Mouse (Mus musculus): ENCODE measurements around the gene Fer1l5. TPM values are rescaled to one million over a fixed set of nuclear protein-coding genes. Genes with fewer than 3 reads are reported as not detected.
A peak's percentile ranks its signal among the peaks of the same experiment; 100 is the strongest.

Fer1l5 gene
- polyA plus RNA-seq, 1 experiment from 2014 or later = 0.64 TPM

DNA sequence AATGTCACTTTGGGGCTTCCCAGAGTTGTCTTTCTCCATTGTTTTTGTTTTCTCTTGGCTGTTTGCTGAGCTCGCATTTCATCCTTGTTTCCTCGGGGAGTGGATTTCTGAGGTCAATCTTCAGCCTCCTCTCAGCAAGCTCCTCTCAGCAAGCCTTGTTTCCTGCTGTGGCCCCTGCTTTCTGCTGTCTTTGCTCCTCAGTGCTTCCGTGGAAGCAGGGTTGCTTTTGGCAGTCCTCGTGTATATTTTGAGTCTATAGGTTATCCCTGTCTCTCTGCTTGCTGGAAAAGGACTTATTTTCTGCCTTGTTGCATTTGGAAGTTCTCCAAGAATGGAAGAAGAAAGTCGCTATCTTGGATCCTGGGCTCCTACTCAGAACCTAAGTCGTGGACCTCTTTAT lies 24.9 kb downstream of the Fer1l5 start:
- ATAC-seq (ENCODE audit: low read depth) (no peak), DNase-seq (ENCODE audit: low spot score) (peak; percentile 58)
- Histone ChIP-seq H3K4me1 (ENCODE audit: control insufficient read depth, insufficient read depth, low read length) (no peaks in the 10 kb centered on the region), H3K27me3 (replicated peaks; ENCODE audit: control insufficient read depth, insufficient read depth, low read length) (no peaks in the 10 kb centered on the region), H3K4me3 (ENCODE audit: low read depth, low read length) (no peak overlapping the region), H3K4me2 (ENCODE audit: low read depth, low read length) (0 out of 2 replicates have a peak overlapping the region, but pooled peaks have one; percentile 20), H3K27ac (replicated peaks; ENCODE audit: low read depth, low read length) (no peak overlapping the region), H3K9ac (ENCODE audit: low read depth, low read length) (no peak overlapping the region), H3K36me3 (ENCODE audit: control insufficient read depth, insufficient read depth, low read length) (no peaks in the 10 kb centered on the region), H3K9me3 (ENCODE audit: control insufficient read depth, low read length) (no peaks in the 10 kb centered on the region)
- WGBS = 18% methylated on average over 6 of the region's 6 CpGs

DNA sequence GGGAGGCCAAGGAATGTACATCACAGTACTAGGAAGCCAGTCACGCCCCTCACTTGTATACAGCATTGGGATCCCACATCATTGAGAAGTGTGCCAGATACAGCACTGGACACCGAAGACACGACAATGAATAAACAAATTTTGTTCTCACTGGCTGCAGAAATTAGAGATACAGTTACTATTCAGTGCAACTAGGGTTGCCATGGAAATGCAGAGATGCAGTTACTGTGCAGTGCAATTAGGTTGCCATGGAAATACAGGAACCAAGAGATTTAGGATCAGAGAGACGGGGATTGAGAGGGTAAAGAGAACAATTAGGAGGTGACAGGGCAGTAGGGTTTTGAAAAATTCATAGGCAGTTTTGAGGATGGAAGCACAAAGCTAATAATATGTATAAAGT lies 29.4 kb downstream of the Fer1l5 start:
- Histone ChIP-seq H3K9me3 (ENCODE audit: control insufficient read depth, low read length) (no peaks in the 10 kb centered on the region), H3K4me3 (ENCODE audit: low read depth, low read length) (no peak overlapping the region), H3K36me3 (ENCODE audit: control insufficient read depth, insufficient read depth, low read length) (no peaks in the 10 kb centered on the region), H3K27me3 (replicated peaks; ENCODE audit: control insufficient read depth, insufficient read depth, low read length) (no peaks in the 10 kb centered on the region), H3K4me2 (ENCODE audit: low read depth, low read length) (no peak overlapping the region), H3K9ac (ENCODE audit: low read depth, low read length) (no peak overlapping the region), H3K4me1 (ENCODE audit: control insufficient read depth, insufficient read depth, low read length) (no peaks in the 10 kb centered on the region), H3K27ac (replicated peaks; ENCODE audit: low read depth, low read length) (no peak overlapping the region)
- no peak for DNase-seq (ENCODE audit: low spot score)
- 59% methylated on average over 4 of the region's 4 CpGs for WGBS
- ATAC-seq (ENCODE audit: low read depth) = no peak

DNA sequence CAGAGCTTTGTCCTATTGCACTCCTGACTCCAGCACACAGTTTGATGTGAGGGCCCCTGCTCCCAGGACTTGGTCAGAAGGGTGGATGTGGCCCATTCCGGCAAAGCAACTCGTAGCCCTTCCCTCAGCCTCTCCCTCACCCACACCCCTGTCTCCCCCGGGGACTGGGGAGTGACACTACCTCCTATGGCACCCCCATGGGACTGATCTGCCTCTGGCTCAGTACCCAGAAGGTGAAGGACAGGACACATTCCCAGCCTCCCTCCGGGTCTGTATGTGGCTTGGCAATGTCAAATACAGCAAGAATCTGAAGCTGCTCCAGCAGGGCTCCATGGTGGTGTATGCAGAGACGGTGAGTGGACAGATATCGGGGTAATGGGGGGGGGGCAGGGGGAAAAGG lies 32.4 kb downstream of the Fer1l5 start:
- Histone ChIP-seq H3K4me2 (ENCODE audit: low read depth, low read length) (no peak overlapping the region), H3K4me3 (ENCODE audit: low read depth, low read length) (no peak overlapping the region), H3K4me1 (ENCODE audit: control insufficient read depth, insufficient read depth, low read length) (no peaks in the 10 kb centered on the region), H3K27ac (replicated peaks; ENCODE audit: low read depth, low read length) (no peak overlapping the region), H3K36me3 (ENCODE audit: control insufficient read depth, insufficient read depth, low read length) (no peaks in the 10 kb centered on the region), H3K9ac (ENCODE audit: low read depth, low read length) (no peak overlapping the region), H3K9me3 (ENCODE audit: control insufficient read depth, low read length) (no peaks in the 10 kb centered on the region), H3K27me3 (replicated peaks; ENCODE audit: control insufficient read depth, insufficient read depth, low read length) (no peaks in the 10 kb centered on the region)
- no peak for DNase-seq (ENCODE audit: low spot score)
- ATAC-seq (ENCODE audit: low read depth) = no peak
- WGBS = 81% methylated on average over 6 of the region's 6 CpGs

DNA sequence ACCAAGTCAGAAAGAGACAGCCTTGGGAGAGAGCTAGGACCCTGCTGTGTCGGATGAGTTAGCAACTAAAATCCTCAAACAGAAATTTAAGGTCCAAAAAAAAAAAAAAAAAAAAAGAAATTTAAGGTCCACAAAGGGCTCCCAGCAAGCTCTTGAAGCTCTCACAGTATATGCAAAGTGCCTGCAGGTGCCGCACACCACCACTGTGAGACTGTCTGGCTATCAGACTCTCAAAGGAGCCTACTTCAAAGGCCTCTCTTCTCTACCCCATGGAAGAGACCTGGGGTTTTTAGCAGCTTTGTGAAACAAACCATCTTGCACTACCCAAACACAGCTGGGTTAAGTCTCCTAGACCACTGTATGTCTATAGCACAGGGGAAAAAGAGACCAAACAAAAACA lies 57.4 kb downstream of the Fer1l5 start:
- no peak for ATAC-seq (ENCODE audit: low read depth)
- peaks cover 94% of the 10 kb centered on the region for H3K36me3 ChIP-seq (ENCODE audit: control insufficient read depth, insufficient read depth, low read length)

DNA sequence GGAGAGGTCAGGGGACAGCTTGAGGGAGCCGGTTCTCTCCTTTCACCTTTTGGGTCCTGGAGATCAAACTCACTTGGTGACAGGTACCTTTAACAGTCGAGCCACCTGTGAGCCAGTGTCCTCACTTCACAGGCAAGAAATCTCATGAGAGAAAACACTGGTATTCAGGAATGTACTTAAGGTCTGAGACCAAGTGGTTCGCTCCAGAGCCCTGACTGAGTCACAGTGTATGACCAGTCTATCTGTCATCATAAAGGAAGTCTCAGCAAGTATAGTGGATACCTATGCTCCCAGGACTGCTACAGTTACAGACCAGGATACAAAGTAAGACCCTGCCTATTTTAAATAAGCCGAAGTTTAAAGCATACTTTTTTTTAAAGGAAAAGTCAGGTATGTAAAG lies 60.9 kb downstream of the Fer1l5 start:
- Histone ChIP-seq H3K9ac (ENCODE audit: low read depth, low read length) (no peak overlapping the region), H3K4me2 (ENCODE audit: low read depth, low read length) (no peak overlapping the region), H3K4me1 (ENCODE audit: control insufficient read depth, insufficient read depth, low read length) (no peaks in the 10 kb centered on the region), H3K27me3 (replicated peaks; ENCODE audit: control insufficient read depth, insufficient read depth, low read length) (no peaks in the 10 kb centered on the region), H3K36me3 (ENCODE audit: control insufficient read depth, insufficient read depth, low read length) (peaks cover 92% of the 10 kb centered on the region), H3K9me3 (ENCODE audit: control insufficient read depth, low read length) (no peaks in the 10 kb centered on the region), H3K27ac (replicated peaks; ENCODE audit: low read depth, low read length) (no peak overlapping the region), H3K4me3 (ENCODE audit: low read depth, low read length) (no peak overlapping the region)
- 75% methylated on average over 4 of the region's 4 CpGs for WGBS
- DNase-seq (ENCODE audit: low spot score) (no peak), ATAC-seq (ENCODE audit: low read depth) (no peak)

More for the DNA sequence above, 57.4 kb downstream of the Fer1l5 start:
- Histone ChIP-seq H3K4me3 (ENCODE audit: low read depth, low read length) (no peak overlapping the region), H3K4me2 (ENCODE audit: low read depth, low read length) (no peak overlapping the region), H3K9me3 (ENCODE audit: control insufficient read depth, low read length) (no peaks in the 10 kb centered on the region), H3K4me1 (ENCODE audit: control insufficient read depth, insufficient read depth, low read length) (no peaks in the 10 kb centered on the region), H3K27ac (replicated peaks; ENCODE audit: low read depth, low read length) (no peak overlapping the region), H3K27me3 (replicated peaks; ENCODE audit: control insufficient read depth, insufficient read depth, low read length) (no peaks in the 10 kb centered on the region), H3K9ac (ENCODE audit: low read depth, low read length) (no peak overlapping the region)
- DNase-seq (ENCODE audit: low spot score) = no peak
- WGBS = 95% methylated on average over 2 of the region's 2 CpGs

DNA sequence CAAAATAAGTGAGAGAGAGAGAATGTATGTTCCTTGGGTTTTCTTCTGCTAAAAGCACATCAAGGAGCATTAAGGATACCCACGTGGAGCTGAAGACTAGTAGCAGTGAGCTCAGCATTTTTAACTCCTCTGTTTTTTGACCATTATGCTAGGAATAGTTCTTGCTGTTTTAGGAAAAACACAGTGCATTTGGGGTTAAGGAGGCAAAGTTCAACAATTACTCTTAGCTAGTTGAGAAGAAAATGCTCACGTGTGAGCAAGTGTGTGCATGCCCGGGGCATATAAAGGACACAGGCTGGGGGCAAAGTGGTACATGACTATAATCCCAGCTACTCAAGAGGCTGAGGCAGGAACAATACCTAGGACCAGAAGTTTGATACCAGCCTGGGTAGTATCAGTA lies 61.5 kb downstream of the Fer1l5 start:
- Histone ChIP-seq H3K9ac (ENCODE audit: low read depth, low read length) (no peak overlapping the region), H3K9me3 (ENCODE audit: control insufficient read depth, low read length) (no peaks in the 10 kb centered on the region), H3K27me3 (replicated peaks; ENCODE audit: control insufficient read depth, insufficient read depth, low read length) (no peaks in the 10 kb centered on the region), H3K4me2 (ENCODE audit: low read depth, low read length) (no peak overlapping the region), H3K4me3 (ENCODE audit: low read depth, low read length) (no peak overlapping the region), H3K36me3 (ENCODE audit: control insufficient read depth, insufficient read depth, low read length) (peaks cover 92% of the 10 kb centered on the region), H3K27ac (replicated peaks; ENCODE audit: low read depth, low read length) (no peak overlapping the region), H3K4me1 (ENCODE audit: control insufficient read depth, insufficient read depth, low read length) (no peaks in the 10 kb centered on the region)
- 86% methylated on average over 3 of the region's 3 CpGs for WGBS
- ATAC-seq (ENCODE audit: low read depth) (no peak), DNase-seq (ENCODE audit: low spot score) (no peak)

DNA sequence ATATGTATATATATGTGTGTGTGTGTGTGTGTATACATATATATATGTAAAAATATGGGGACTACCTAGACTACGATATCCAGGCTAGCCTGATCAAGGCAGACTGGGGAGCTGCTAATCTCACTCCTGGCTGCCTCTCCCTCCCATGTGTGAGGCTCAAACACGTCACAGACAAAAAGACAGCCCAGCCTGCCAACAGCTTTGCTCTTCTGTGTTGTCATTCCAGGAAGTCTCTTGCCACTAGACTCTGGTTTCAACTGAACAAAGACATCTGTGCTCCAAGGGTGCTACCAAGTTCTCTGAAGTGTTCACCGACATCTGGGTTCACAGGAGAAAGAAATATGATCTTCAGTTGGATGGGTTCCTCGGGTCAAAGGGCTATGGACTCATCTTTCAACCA lies 63.0 kb downstream of the Fer1l5 start:
- Histone ChIP-seq H3K27me3 (replicated peaks; ENCODE audit: control insufficient read depth, insufficient read depth, low read length) (no peaks in the 10 kb centered on the region), H3K9me3 (ENCODE audit: control insufficient read depth, low read length) (no peaks in the 10 kb centered on the region), H3K27ac (replicated peaks; ENCODE audit: low read depth, low read length) (no peak overlapping the region), H3K4me2 (ENCODE audit: low read depth, low read length) (no peak overlapping the region), H3K4me3 (ENCODE audit: low read depth, low read length) (no peak overlapping the region), H3K36me3 (ENCODE audit: control insufficient read depth, insufficient read depth, low read length) (peaks cover 88% of the 10 kb centered on the region), H3K9ac (ENCODE audit: low read depth, low read length) (no peak overlapping the region), H3K4me1 (ENCODE audit: control insufficient read depth, insufficient read depth, low read length) (no peaks in the 10 kb centered on the region)
- no peak for ATAC-seq (ENCODE audit: low read depth)
- whole genome bisulfite sequencing = 58% methylated on average over 4 of the region's 4 CpGs
- peak; percentile 13 for DNase-seq (ENCODE audit: low spot score)

DNA sequence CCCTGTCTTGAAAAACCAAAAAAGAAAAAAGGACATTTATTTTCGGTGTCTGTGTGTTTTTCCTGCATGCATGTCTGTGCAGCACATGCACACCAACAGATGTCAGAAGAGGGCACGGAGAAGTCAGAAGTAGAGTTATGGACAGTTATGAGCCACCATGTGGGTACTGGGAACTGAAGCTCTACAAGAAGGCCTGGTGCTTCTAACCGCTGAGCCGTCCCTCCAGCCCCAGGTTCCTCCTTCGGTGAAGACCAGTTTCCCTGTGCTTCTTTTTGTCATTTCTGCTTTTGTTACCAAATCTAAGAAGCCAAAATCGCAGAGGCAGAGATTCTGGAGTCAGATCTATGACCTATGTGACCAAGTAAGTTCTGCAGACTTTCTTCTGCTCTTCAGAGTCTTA lies 64.4 kb downstream of the Fer1l5 start:
- DNase-seq (ENCODE audit: low spot score) (no peak), ATAC-seq (ENCODE audit: low read depth) (no peak)
- Histone ChIP-seq H3K4me1 (ENCODE audit: control insufficient read depth, insufficient read depth, low read length) (no peaks in the 10 kb centered on the region), H3K9me3 (ENCODE audit: control insufficient read depth, low read length) (no peaks in the 10 kb centered on the region), H3K9ac (ENCODE audit: low read depth, low read length) (no peak overlapping the region), H3K36me3 (ENCODE audit: control insufficient read depth, insufficient read depth, low read length) (peaks cover 83% of the 10 kb centered on the region), H3K27me3 (replicated peaks; ENCODE audit: control insufficient read depth, insufficient read depth, low read length) (no peaks in the 10 kb centered on the region), H3K4me2 (ENCODE audit: low read depth, low read length) (no peak overlapping the region), H3K4me3 (ENCODE audit: low read depth, low read length) (no peak overlapping the region), H3K27ac (replicated peaks; ENCODE audit: low read depth, low read length) (no peak overlapping the region)
- WGBS = 96% methylated on average over 6 of the region's 6 CpGs

DNA sequence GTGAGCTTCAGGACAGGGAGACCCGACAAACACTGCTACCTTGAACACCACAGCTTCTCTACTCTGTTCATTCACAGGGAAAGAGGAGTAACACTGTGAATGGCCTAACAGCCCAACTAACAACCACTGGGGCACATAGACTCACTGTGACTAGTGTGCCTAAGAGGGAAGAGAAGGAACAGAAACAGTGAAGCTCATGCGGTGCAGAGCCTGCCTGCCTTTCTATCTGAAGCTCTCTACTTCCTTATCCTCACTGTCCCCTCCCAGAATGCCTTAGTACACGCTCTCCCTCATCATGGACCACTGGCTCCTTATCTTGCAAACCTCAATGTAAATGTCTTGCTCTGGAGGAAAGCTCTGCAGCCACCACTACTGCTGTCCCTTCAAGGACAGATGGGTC lies 65.1 kb downstream of the Fer1l5 start:
- Histone ChIP-seq H3K9me3 (ENCODE audit: control insufficient read depth, low read length) (no peaks in the 10 kb centered on the region), H3K4me2 (ENCODE audit: low read depth, low read length) (no peak overlapping the region), H3K36me3 (ENCODE audit: control insufficient read depth, insufficient read depth, low read length) (peaks cover 82% of the 10 kb centered on the region), H3K9ac (ENCODE audit: low read depth, low read length) (no peak overlapping the region), H3K4me1 (ENCODE audit: control insufficient read depth, insufficient read depth, low read length) (no peaks in the 10 kb centered on the region), H3K27ac (replicated peaks; ENCODE audit: low read depth, low read length) (no peak overlapping the region), H3K4me3 (ENCODE audit: low read depth, low read length) (no peak overlapping the region), H3K27me3 (replicated peaks; ENCODE audit: control insufficient read depth, insufficient read depth, low read length) (no peaks in the 10 kb centered on the region)
- 89% methylated on average over 3 of the region's 3 CpGs for WGBS
- DNase-seq (ENCODE audit: low spot score) (no peak), ATAC-seq (ENCODE audit: low read depth) (no peak)
